Mouse (Mus musculus): Measurements from ENCODE around the gene Ccdc15. TPM values are rescaled to one million over a fixed set of nuclear protein-coding genes. Genes with fewer than 3 reads are reported as not detected.

Gene Ccdc15
- total and polyA plus RNA-seq, 3 experiments: 3.7 to 4.0 TPM; not detected in 1

- Histone ChIP-seq H3K79me2 (ENCODE audit: control insufficient read depth, insufficient read depth, low read length, poor library complexity) (no peaks in the 10 kb centered on the region), H3K27me3 (ENCODE audit: control insufficient read depth in 1 of 2, insufficient read depth in 2 of 2, low read length in 2 of 2) (no peaks in the 10 kb centered on the region), H3K36me3 (ENCODE audit: control insufficient read depth in 1 of 2, insufficient read depth in 2 of 2, low read length in 2 of 2) (no peaks in the 10 kb centered on the region; a peak in 1 of 4 replicates), H3K9me3 (replicated peaks; ENCODE audit: insufficient read depth, low read length) (no peaks in the 10 kb centered on the region), H3K4me1 (ENCODE audit: control insufficient read depth in 1 of 2, insufficient read depth in 2 of 2, low read length in 2 of 2) (no peaks in the 10 kb centered on the region), H3K27ac (ENCODE audit: control insufficient read depth, low read depth, low read length) (no peak overlapping the region), H3K9ac (ENCODE audit: control insufficient read depth, low read depth, low read length, poor library complexity, severe bottlenecking) (no peak overlapping the region), H3K4me3 (ENCODE audit: control insufficient read depth in 1 of 2, insufficient read depth in 1 of 2, low read depth in 2 of 2, low read length in 2 of 2) (no peak overlapping the region)
- TF ChIP-seq JUND (IDR thresholded peaks at IDR 0.05; ENCODE audit: low read depth, low read length): no peak
- no peak for TF ChIP-seq RCOR1 (IDR thresholded peaks at IDR 0.05; ENCODE audit: low read depth, low read length)
- TF ChIP-seq POLR2A (IDR thresholded peaks at IDR 0.05; ENCODE audit: control insufficient read depth in 1 of 2, insufficient read depth in 1 of 2, low read depth in 1 of 2, low read length in 2 of 2, poor library complexity in 1 of 2): no peak
- no peak for TF ChIP-seq CHD1 (IDR thresholded peaks at IDR 0.05; ENCODE audit: low read depth, low read length)
- TF ChIP-seq ZNF384 (IDR thresholded peaks at IDR 0.05; ENCODE audit: low read depth, low read length): no peak
- TF ChIP-seq UBTF (IDR thresholded peaks at IDR 0.05; ENCODE audit: borderline replicate concordance, insufficient read depth, low read depth, low read length): no peak
- no peak for TF ChIP-seq SIN3A (IDR thresholded peaks at IDR 0.05; ENCODE audit: low read length)
- TF ChIP-seq BHLHE40 (IDR thresholded peaks at IDR 0.05; ENCODE audit: borderline replicate concordance, low read depth, low read length): no peak
- TF ChIP-seq USF2 (IDR thresholded peaks at IDR 0.05; ENCODE audit: borderline replicate concordance in 1 of 2, insufficient read depth in 1 of 2, low read depth in 1 of 2, low read length in 2 of 2): no peak
- TF ChIP-seq ZMIZ1 (IDR thresholded peaks at IDR 0.05; ENCODE audit: low read depth, low read length): no peak
- TF ChIP-seq TBP (IDR thresholded peaks at IDR 0.05; ENCODE audit: low read depth, low read length): no peak
- no peak for TF ChIP-seq MAX (IDR thresholded peaks at IDR 0.05; ENCODE audit: low read length)
- no peak for TF ChIP-seq KAT2A (conservative IDR thresholded peaks at IDR 0.05; ENCODE audit: low read depth, low read length)
- no peak for TF ChIP-seq MYB (IDR thresholded peaks at IDR 0.05; ENCODE audit: low read depth, low read length)
- TF ChIP-seq GABPA (IDR thresholded peaks at IDR 0.05; ENCODE audit: low read depth, low read length): no peak
- no peak for TF ChIP-seq MAZ (IDR thresholded peaks at IDR 0.05; ENCODE audit: low read depth, low read length)
- no peak for DNase-seq (ENCODE audit: low read depth, low spot score)
Observed at GRCm38 (mm10) chr9:37354485-37354884, 6.3 kb upstream of the Ccdc15 start.

GRCm38 (mm10) chr9:37351266-37351665 lies 3.0 kb upstream of the Ccdc15 start:
- Histone ChIP-seq H3K4me1 (ENCODE audit: control insufficient read depth in 1 of 2, insufficient read depth in 2 of 2, low read length in 2 of 2) (peaks cover 0 to 5% of the 10 kb centered on the region in 2 experiments; a peak in 1 of 4 replicates), H3K27me3 (ENCODE audit: control insufficient read depth in 1 of 2, insufficient read depth in 2 of 2, low read length in 2 of 2) (no peaks in the 10 kb centered on the region)
- TF ChIP-seq POLR2AphosphoS2 (IDR thresholded peaks at IDR 0.05; ENCODE audit: low read length) (no peak), CTCF (IDR thresholded peaks at IDR 0.05 in 2 of 3, conservative IDR thresholded peaks at IDR 0.05 in 1 of 3; ENCODE audit: control insufficient read depth in 1 of 3, insufficient read depth in 1 of 3, low read depth in 2 of 3, low read length in 3 of 3, poor library complexity in 1 of 3, severe bottlenecking in 1 of 3) (no peak), POLR2AphosphoS5 (IDR thresholded peaks at IDR 0.05; ENCODE audit: borderline replicate concordance, low read depth, low read length) (no peak), KAT2A (conservative IDR thresholded peaks at IDR 0.05; ENCODE audit: low read depth, low read length) (no peak), RCOR1 (IDR thresholded peaks at IDR 0.05; ENCODE audit: low read depth, low read length) (no peak)

More at GRCm38 (mm10) chr9:37351266-37351665, 3.0 kb upstream of the Ccdc15 start:
- Histone ChIP-seq H3K9ac (ENCODE audit: control insufficient read depth, low read depth, low read length, poor library complexity, severe bottlenecking) (no peak overlapping the region), H3K36me3 (ENCODE audit: control insufficient read depth in 1 of 2, insufficient read depth in 2 of 2, low read length in 2 of 2) (peaks cover 0 to 7% of the 10 kb centered on the region in 2 experiments; a peak in 2 of 4 replicates), H3K79me2 (ENCODE audit: control insufficient read depth, insufficient read depth, low read length, poor library complexity) (peaks cover 10% of the 10 kb centered on the region; the same call in 1 of the 2 replicates), H3K9me3 (replicated peaks; ENCODE audit: insufficient read depth, low read length) (no peaks in the 10 kb centered on the region), H3K4me3 (ENCODE audit: control insufficient read depth in 1 of 2, insufficient read depth in 1 of 2, low read depth in 2 of 2, low read length in 2 of 2) (no peak overlapping the region), H3K27ac (ENCODE audit: control insufficient read depth, low read depth, low read length) (no peak overlapping the region)
- no peak for DNase-seq (ENCODE audit: low read depth, low spot score)
